Mouse (Mus musculus): ENCODE results near the gene Tbc1d1.

Tbc1d1 gene

GRCm38 (mm10) chr5:64155861-64156550 lies at the start of gene Tbc1d1:
Gene Tbc1d1 (plus strand): TSS chr5:64156305.
- no peak for DNase-seq (ENCODE audit: low read depth, low spot score)

- peak; percentile 76 for DNase-seq (ENCODE audit: low read depth, low spot score)
Observed at GRCm38 (mm10) chr5:64107596-64108289, 48.4 kb upstream of the Tbc1d1 start.

- peak; percentile 50 for DNase-seq (ENCODE audit: low read depth, low spot score)
Observed at GRCm38 (mm10) chr5:64109217-64109616, 46.9 kb upstream of the Tbc1d1 start.

GRCm38 (mm10) chr5:64112360-64112759 lies 43.7 kb upstream of the Tbc1d1 start:
- no peak for DNase-seq (ENCODE audit: low read depth, low spot score)

GRCm38 (mm10) chr5:64114210-64114609 lies 41.9 kb upstream of the Tbc1d1 start:
- no peak for DNase-seq (ENCODE audit: low read depth, low spot score)

GRCm38 (mm10) chr5:64117191-64117590 lies 38.9 kb upstream of the Tbc1d1 start:
- DNase-seq (ENCODE audit: low read depth, low spot score), result peak; percentile 58

- DNase-seq (ENCODE audit: low read depth, low spot score), result no peak
Observed at GRCm38 (mm10) chr5:64125783-64126182, 30.3 kb upstream of the Tbc1d1 start.

- no peak for DNase-seq (ENCODE audit: low read depth, low spot score)
Observed at GRCm38 (mm10) chr5:64131550-64131949, 24.6 kb upstream of the Tbc1d1 start.

- no peak for DNase-seq (ENCODE audit: low read depth, low spot score)
Observed at GRCm38 (mm10) chr5:64133901-64134300, 22.2 kb upstream of the Tbc1d1 start.

- DNase-seq (ENCODE audit: low read depth, low spot score), result peak; percentile 31
Observed at GRCm38 (mm10) chr5:64136325-64136724, 19.8 kb upstream of the Tbc1d1 start.

GRCm38 (mm10) chr5:64140202-64140601 lies 15.9 kb upstream of the Tbc1d1 start:
- DNase-seq (ENCODE audit: low read depth, low spot score), result no peak

- no peak for DNase-seq (ENCODE audit: low read depth, low spot score)
Observed at GRCm38 (mm10) chr5:64144315-64144714, 11.8 kb upstream of the Tbc1d1 start.

- no peak for DNase-seq (ENCODE audit: low read depth, low spot score)
Observed at GRCm38 (mm10) chr5:64146384-64147005, 9.6 kb upstream of the Tbc1d1 start.

GRCm38 (mm10) chr5:64149184-64150127 lies 6.6 kb upstream of the Tbc1d1 start:
- peak; percentile 18 for DNase-seq (ENCODE audit: low read depth, low spot score)

- DNase-seq (ENCODE audit: low read depth, low spot score), result no peak
Observed at GRCm38 (mm10) chr5:64153319-64153718, 2.8 kb upstream of the Tbc1d1 start.

GRCm38 (mm10) chr5:64156579-64156978 lies 474 bp downstream of the Tbc1d1 start:
- no peak for DNase-seq (ENCODE audit: low read depth, low spot score)

- DNase-seq (ENCODE audit: low read depth, low spot score), result no peak
Observed at GRCm38 (mm10) chr5:64157926-64158325, 1.8 kb downstream of the Tbc1d1 start.

- no peak for DNase-seq (ENCODE audit: low read depth, low spot score)
Observed at GRCm38 (mm10) chr5:64158501-64158900, 2.4 kb downstream of the Tbc1d1 start.

- peak; percentile 40 for DNase-seq (ENCODE audit: low read depth, low spot score)
Observed at GRCm38 (mm10) chr5:64159065-64159780, 3.1 kb downstream of the Tbc1d1 start.

- DNase-seq (ENCODE audit: low read depth, low spot score), result peak; percentile 47
Observed at GRCm38 (mm10) chr5:64159781-64160704, 3.9 kb downstream of the Tbc1d1 start.

All from ES-CJ7 (cell line).